ENCODE assay signal across 9 mouse cellular contexts in the genomic region with DNA sequence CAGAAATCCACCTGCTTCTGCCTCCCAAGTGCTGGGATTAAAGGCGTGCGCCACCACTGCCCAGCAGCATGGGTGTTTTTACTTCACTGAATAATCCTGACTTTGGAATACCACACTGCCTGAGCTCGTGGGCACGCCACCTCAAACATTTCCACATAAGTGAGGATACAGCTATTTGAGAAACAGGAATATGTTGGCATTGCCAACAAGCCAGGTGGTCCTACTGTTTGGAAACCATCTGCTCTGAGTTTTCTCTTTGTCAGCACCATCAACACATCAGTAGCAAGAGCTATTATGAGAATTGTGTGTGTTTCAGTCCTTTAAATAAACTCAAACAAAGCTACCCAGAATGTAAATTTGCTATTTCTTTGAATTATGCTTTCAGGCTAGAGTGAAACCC.
DNase-seq lines count a peak whose midpoint lies in the region; ATAC-seq lines count a peak whose summit lies in the region.
"Had no signal": no experiment of that assay in that cellular context is flagged by ENCODE, and none has a peak within 500 bp of the region (broad histone marks: within the 10 kb centered on the region; RNA-seq: fewer than 3 reads in every experiment).

No protein-coding gene starts in this region.

- DNase-seq in brain, embryonic 18.5 days (ENCODE audit: low read depth, low spot score), result peak; percentile 61
- peak; percentile 70 to 71 for DNase-seq in cerebellum, adult 18-20 months
- DNase-seq in frontal cortex, postnatal 14 days (ENCODE audit: low spot score in 2 of 2), result peak; percentile 39 to 46
- DNase-seq in left cerebral cortex, adult 9 months (ENCODE audit: low spot score in 2 of 2), result peak; percentile 55 to 86
- DNase-seq in thymus, postnatal 10 days (ENCODE audit: low spot score in 2 of 2), result no peak
- DNase-seq in adipocyte (ENCODE audit: low spot score), result no peak
- DNase-seq: liver, embryonic 13.5 days; lung, postnatal 4 days had no signal

- ATAC-seq in erythroblast, adult 5-6 weeks (replicated peaks; ENCODE audit: low FRiP score, poor library complexity, severe bottlenecking), result no peak

Comparison
In these comparisons a context has a peak if more than half of its experiments do, and no peak if none do; other contexts are left out.
1. DNase-seq: peak in brain, embryonic 18.5 days (single experiment), cerebellum, adult 18-20 months (2 of 2), frontal cortex, postnatal 14 days (2 of 2) and left cerebral cortex, adult 9 months (2 of 2); none in thymus, postnatal 10 days (0 of 2) and adipocyte (single experiment).